Mouse (Mus musculus) heart, postnatal 14 days (tissue): Measurements from ENCODE around the gene Frmpd1. TPM values are rescaled to one million over a fixed set of nuclear protein-coding genes. Genes with fewer than 3 reads are reported as not detected.

Source experiments
- DNase-seq, 2 experiments: peaks; one replicate each; pipeline ENCODE4 v3.0.0; 2021 to 2022
- intact Hi-C: fragments of 180-260 bp; cut with DNase I; formaldehyde crosslinking; loops from one replicate; pipeline ENCODE4 v1.15.1; 2025
- total RNA-seq, 2 experiments: library from RNA; stranded (reverse); gene quantifications; 2 replicates each; pipeline ENCODE4 v1.2.3; 2021

The Frmpd1 gene
- total RNA-seq, 2 experiments from 2014 or later = 0.24 to 1.2 TPM

- intact Hi-C loops = no loop called here
- no peak for DNase-seq
Observed at GRCm38 (mm10) chr4:45308606-45309005, 123.9 kb downstream of the Frmpd1 start.

GRCm38 (mm10) chr4:45311056-45311455 lies 126.4 kb downstream of the Frmpd1 start:
- DNase-seq = no peak
- intact Hi-C loops = no loop called here

- intact Hi-C loops = loop anchor here (2.0 kb wide), 1 partner anchor 21 kb away; no protein-coding TSS in a partner anchor
- DNase-seq = peak; percentile 81 to 87
Observed at GRCm38 (mm10) chr4:45320159-45320816, 135.6 kb downstream of the Frmpd1 start.

- DNase-seq = no peak
- intact Hi-C loops = no loop called here
Observed at GRCm38 (mm10) chr4:45331139-45331538, 146.5 kb downstream of the Frmpd1 start.

GRCm38 (mm10) chr4:45332466-45332865 lies 147.8 kb downstream of the Frmpd1 start:
- DNase-seq = no peak
- intact Hi-C loops = no loop called here

Other genes starting within 250 kb of the Frmpd1 start
- 10 to 100 TPM; 34.5 to 40.1 TPM for gene Grhpr, start 203.5 kb upstream of the Frmpd1 start, total RNA-seq
- 1 to 10 TPM; 6.7 to 6.8 TPM for gene Zbtb5, start 172.5 kb upstream of the Frmpd1 start, total RNA-seq
- 10 to 100 TPM; 25.5 to 33.9 TPM for gene Polr1e, start 166.3 kb upstream of the Frmpd1 start, total RNA-seq
- gene Fbxo10, start 100.3 kb upstream of the Frmpd1 start, total RNA-seq = 10 to 100 TPM; 12.2 to 12.8 TPM
- gene Tomm5, start 76.8 kb upstream of the Frmpd1 start, total RNA-seq = 100 to 1,000 TPM; 161 to 183 TPM
- 1 to 10 TPM; 4.0 to 5.6 TPM for gene Trmt10b, start 112.3 kb downstream of the Frmpd1 start, total RNA-seq
- 10 to 100 TPM; 18.1 to 19.0 TPM for gene Dcaf10, start 157.2 kb downstream of the Frmpd1 start, total RNA-seq
- 10 to 100 TPM; 12.2 to 13.8 TPM for gene Exosc3, start 157.9 kb downstream of the Frmpd1 start, total RNA-seq
- gene Slc25a51, start 223.9 kb downstream of the Frmpd1 start, total RNA-seq = 100 to 1,000 TPM; 130 to 147 TPM